Mouse (Mus musculus) liver, embryonic 11.5 days (tissue): ENCODE measurements around the gene Trim65. TPM values are rescaled to one million over a fixed set of nuclear protein-coding genes. Genes with fewer than 3 reads are reported as not detected.
"Not testable (repeated sequence)": the region's sequence is repeated elsewhere in the genome, so short reads cannot be mapped to it uniquely, and the experiment has no call there.

Source experiments
- ATAC-seq: fragments of 200-750 bp; cut with Nextera tagmentation; replicated peaks from 2 replicates; pipeline ENCODE4 v1.8.0; 2017; ENCODE audit warnings: moderate number of reproducible peaks, mild to moderate bottlenecking, moderate TSS enrichment, moderate library complexity; ENCODE audit not compliant: low FRiP score
- DNase-seq: peaks from one replicate; pipeline ENCODE4 v3.0.0-alpha.2; 2017; ENCODE audit warnings: low spot score
- H3K27ac ChIP-seq: fragments of 300-500 bp; sonication (generic); 2 replicates; pipeline ENCODE4 v1.5.1; 2014; ENCODE audit warnings: mild to moderate bottlenecking, low read depth, low read length, control low read depth
- H3K27me3 ChIP-seq: fragments of 300-500 bp; sonication (generic); replicated peaks from 2 replicates; pipeline ENCODE4 v1.6.1; 2014; ENCODE audit warnings: low read length, mixed read lengths; ENCODE audit not compliant: control insufficient read depth, insufficient read depth
- H3K36me3 ChIP-seq: fragments of 300-500 bp; sonication (generic); 2 replicates; pipeline ENCODE4 v1.6.1; 2014; ENCODE audit warnings: mild to moderate bottlenecking, low read length, moderate library complexity, mixed read lengths; ENCODE audit not compliant: control insufficient read depth, insufficient read depth
- H3K4me1 ChIP-seq: fragments of 300-500 bp; sonication (generic); replicated peaks from 2 replicates; pipeline ENCODE4 v1.6.1; 2014; ENCODE audit warnings: low read length, mixed read lengths; ENCODE audit not compliant: control insufficient read depth, insufficient read depth
- H3K4me2 ChIP-seq: fragments of 300-500 bp; sonication (generic); 2 replicates; pipeline ENCODE4 v1.6.1; 2014; ENCODE audit warnings: mild to moderate bottlenecking, control low read depth, moderate library complexity
- H3K4me3 ChIP-seq: fragments of 300-500 bp; sonication (generic); 2 replicates; pipeline ENCODE4 v1.5.1; 2014; ENCODE audit warnings: low read depth, low read length, control low read depth
- H3K9ac ChIP-seq: fragments of 300-500 bp; sonication (generic); 2 replicates; pipeline ENCODE4 v1.6.1; 2014; ENCODE audit warnings: low read depth, low read length, control low read depth
- H3K9me3 ChIP-seq: fragments of 300-500 bp; sonication (generic); 2 replicates; pipeline ENCODE4 v1.6.1; 2016; ENCODE audit warnings: low read length, inconsistent platforms, mixed read lengths; ENCODE audit not compliant: control insufficient read depth
- WGBS: fragments of 180-500 bp; shearing (Covaris S2); extraction: QIAGEN DNeasy Blood & Tissue Kit; methylation state at CpG from one replicate; pipeline ENCODE4 v1.1.7; 2014; 5-methylcytosine and 5-hydroxymethylcytosine counted together
- polyA plus RNA-seq: library from polyadenylated mRNA; unstranded; fragments of >200 nt; fragmentation: Nextera tagmentation; extraction: Ambion mirVana; gene quantifications from 2 replicates; pipeline ENCODE4 v1.2.1, GENCODE M21; 2014

The Trim65 gene
- polyA plus RNA-seq, 1 experiment from 2014 or later = 3.5 TPM

DNA sequence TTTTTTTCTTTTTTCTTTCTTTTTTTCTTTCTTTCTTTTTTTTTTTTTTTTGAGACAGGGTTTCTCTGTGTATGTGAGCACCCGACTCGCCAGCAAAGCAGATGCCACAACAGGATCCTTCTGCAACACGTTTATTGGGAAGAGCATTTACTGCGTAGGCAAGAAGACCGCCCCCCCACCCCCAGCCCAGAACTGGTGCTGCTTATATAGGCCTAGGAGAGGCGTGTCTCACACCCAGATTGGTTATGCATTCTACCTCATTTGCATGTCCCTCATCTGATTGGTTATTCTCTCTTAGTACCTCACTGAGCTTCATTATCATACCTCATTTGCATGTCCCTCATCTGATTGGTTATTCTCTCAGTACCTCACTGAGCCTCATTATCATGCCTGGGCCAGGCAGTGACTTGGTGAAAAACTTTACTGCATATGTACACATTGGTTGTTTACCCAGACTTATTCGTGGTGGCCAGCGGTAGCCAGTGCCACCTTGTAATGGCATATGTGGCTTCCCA is 9.1 kb downstream of the Trim65 start:
- 88% methylated on average over 8 of the region's 8 CpGs for WGBS

DNA sequence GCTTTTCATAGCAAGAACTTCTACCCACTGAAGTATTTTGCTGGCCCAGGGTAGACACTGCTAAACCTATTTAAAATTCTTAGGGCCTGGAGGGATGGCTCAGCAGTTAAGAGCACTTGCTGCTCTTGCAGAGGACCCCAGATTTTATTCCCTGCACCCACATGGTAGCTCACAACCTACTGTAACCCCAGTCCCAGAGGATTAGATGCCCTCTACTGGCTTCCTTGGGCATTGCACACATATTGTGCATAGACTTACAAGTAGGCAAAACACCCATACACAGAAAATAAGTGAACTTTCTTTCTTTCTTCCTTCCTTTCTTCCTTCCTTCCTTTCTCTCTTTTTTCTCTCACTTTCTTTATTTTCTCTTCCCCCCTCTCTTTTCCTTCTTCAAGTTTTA is 13.1 kb downstream of the Trim65 start:
- H3K4me3 ChIP-seq = no peak overlapping the region
- no peak overlapping the region for H3K4me2 ChIP-seq
- peaks cover 5% of the 10 kb centered on the region; the same call in 1 of the 2 replicates for H3K36me3 ChIP-seq
- H3K4me1 ChIP-seq = no peaks in the 10 kb centered on the region
- H3K27me3 ChIP-seq = no peaks in the 10 kb centered on the region
- no peaks in the 10 kb centered on the region for H3K9me3 ChIP-seq
- no peak overlapping the region for H3K9ac ChIP-seq
- ATAC-seq (no peak), DNase-seq (no peak)
- no peak overlapping the region for H3K27ac ChIP-seq

More for the DNA sequence above, 9.1 kb downstream of the Trim65 start:
- H3K4me1 ChIP-seq, ATAC-seq, H3K9me3 ChIP-seq, H3K4me3 ChIP-seq, H3K9ac ChIP-seq, DNase-seq, H3K27ac ChIP-seq, H3K4me2 ChIP-seq, H3K27me3 ChIP-seq: not testable (repeated sequence)
- H3K36me3 ChIP-seq = peaks cover 17% of the 10 kb centered on the region

DNA sequence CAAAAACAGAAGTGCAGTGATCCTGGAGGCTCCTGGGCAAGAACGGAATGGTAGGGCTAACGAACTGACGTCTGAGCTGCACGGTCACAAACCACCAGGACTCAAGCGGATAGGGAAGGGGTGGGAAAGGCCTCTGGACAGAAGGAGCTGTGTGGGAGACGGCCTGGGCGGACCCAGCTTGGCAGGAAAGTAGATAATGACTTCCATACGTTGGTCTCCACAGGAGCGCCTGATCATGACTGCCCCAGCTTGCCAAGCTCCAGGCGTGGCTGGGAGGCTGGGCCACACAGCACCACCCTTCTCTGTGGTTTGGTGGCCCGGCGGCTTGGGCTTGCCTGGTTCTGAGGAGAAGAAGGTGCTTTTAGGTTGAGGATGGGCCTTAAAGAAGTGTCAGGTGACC is 13.7 kb downstream of the Trim65 start:
- H3K27ac ChIP-seq = no peak overlapping the region
- H3K9me3 ChIP-seq = no peaks in the 10 kb centered on the region
- DNase-seq (no peak), ATAC-seq (no peak; the same call in 1 of the 2 replicates)
- H3K4me1 ChIP-seq = no peaks in the 10 kb centered on the region
- no peak overlapping the region for H3K9ac ChIP-seq
- no peaks in the 10 kb centered on the region for H3K27me3 ChIP-seq
- H3K4me3 ChIP-seq = no peak overlapping the region
- H3K4me2 ChIP-seq = no peak overlapping the region
- 50% methylated on average over 12 of the region's 12 CpGs for WGBS
- no peaks in the 10 kb centered on the region for H3K36me3 ChIP-seq

DNA sequence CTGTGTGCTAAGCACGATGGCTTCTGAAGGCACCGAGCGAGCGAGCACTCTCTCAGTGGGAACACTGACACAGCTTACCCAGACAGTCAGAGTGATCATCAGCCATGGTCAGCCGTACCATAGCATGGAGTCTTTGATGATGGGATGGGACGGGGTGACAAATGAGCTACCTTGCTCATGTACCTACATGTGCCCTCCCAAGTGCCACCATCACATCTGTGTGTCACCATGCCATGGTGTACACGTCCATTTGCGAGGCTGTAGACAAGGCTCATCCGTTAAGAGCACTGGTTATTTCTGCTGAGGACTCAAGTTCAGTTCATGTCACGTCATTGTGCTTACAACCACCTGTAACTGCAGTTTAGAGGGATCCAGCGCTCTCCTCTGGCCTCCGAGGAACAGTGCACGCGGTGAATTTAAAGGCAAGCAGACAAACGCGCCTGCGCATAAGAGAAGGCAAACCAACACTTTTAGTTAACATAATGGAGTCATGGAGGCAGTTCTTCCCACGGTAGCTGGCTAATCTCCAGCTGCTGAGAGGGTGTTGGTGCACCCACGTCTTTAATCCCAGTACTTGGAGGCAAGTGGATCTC is 19.2 kb downstream of the Trim65 start:
- Histone ChIP-seq H3K9me3 (no peaks in the 10 kb centered on the region), H3K9ac (no peak overlapping the region), H3K27me3 (peaks cover 45% of the 10 kb centered on the region), H3K36me3 (no peaks in the 10 kb centered on the region), H3K4me1 (peaks cover 21% of the 10 kb centered on the region), H3K4me2 (no peak overlapping the region), H3K27ac (no peak overlapping the region), H3K4me3 (no peak overlapping the region)
- 83% methylated on average over 19 of the region's 19 CpGs for WGBS
- ATAC-seq (no peak), DNase-seq (no peak)

DNA sequence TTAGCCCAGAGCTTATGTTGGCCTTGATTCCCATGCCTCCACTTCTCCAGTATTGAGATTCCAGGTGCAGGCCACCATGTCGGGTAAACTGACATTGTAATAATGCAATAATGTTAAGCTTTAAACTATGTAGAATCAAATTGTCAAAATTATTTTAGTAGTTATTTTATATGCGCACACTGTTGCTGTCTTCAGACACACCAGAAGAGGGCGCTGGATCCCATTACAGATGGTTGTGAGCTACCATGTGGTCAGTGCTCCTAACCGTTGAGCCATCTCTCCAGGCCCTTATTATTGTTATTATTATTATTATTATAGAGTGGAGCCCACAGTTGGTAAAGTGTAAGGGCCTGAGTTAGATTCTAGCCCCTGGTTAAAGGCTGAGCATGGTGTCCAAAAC is 19.9 kb downstream of the Trim65 start:
- peaks cover 28% of the 10 kb centered on the region for H3K4me1 ChIP-seq
- H3K27ac ChIP-seq = no peak overlapping the region
- H3K27me3 ChIP-seq = peaks cover 49% of the 10 kb centered on the region
- 76% methylated on average over 4 of the region's 4 CpGs for WGBS
- H3K9me3 ChIP-seq = no peaks in the 10 kb centered on the region
- no peaks in the 10 kb centered on the region for H3K36me3 ChIP-seq
- H3K4me3 ChIP-seq = no peak overlapping the region
- no peak overlapping the region for H3K9ac ChIP-seq
- H3K4me2 ChIP-seq = no peak overlapping the region; the same call in none of the 2 replicates
- DNase-seq (no peak), ATAC-seq (no peak)

DNA sequence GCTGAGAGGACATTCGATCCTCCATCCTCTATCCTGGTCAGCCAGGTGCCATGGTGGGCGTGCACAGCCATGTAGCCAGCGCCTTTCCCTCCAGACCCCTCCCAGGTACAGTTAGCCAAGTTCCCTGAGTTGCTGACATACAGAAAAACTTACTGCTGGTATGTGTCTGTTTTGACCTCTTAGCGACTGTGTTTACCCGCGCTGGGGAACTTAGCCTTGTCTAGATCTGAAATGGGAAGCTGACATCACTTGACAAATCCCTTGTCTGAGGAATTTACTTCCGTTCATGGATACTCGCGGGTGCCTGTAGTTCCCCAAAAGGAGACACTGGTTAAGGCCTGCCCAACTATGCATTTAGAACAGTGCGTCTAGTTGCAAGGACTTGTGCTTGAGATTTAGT is 20.4 kb downstream of the Trim65 start:
- Histone ChIP-seq H3K4me1 (peaks cover 32% of the 10 kb centered on the region), H3K27me3 (peaks cover 50% of the 10 kb centered on the region), H3K4me3 (peak overlapping the region; percentile 59), H3K36me3 (no peaks in the 10 kb centered on the region), H3K4me2 (peak overlapping the region; percentile 81), H3K27ac (peak overlapping the region; percentile 38; the same call in 1 of the 2 replicates), H3K9ac (peak overlapping the region; percentile 59), H3K9me3 (no peaks in the 10 kb centered on the region)
- no peak for ATAC-seq
- no peak for DNase-seq
- 23% methylated on average over 10 of the region's 10 CpGs for WGBS

DNA sequence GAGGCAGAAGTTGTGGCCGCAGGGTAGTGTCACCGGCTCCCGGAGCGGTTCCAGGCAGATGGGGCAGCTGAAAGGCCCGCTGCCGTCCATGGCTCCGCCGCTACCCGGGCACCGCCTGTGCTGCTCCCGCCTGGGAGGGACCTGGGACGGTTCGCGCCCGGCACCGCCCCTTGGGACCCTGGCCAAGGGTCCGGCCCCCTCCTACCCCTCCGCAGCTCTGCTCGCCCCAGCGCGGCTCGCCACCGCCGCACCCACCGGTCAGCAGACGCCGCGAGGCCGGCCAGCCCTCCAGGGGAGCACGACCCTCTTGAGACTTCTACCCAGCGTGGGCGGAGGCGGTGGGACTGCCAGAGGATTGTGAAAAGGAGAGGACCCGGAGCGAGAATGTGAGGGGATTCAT is 20.8 kb downstream of the Trim65 start:
- Histone ChIP-seq H3K4me1 (peaks cover 32% of the 10 kb centered on the region), H3K4me2 (peak overlapping the region; percentile 81), H3K27ac (peak overlapping the region; percentile 38; the same call in 1 of the 2 replicates), H3K9ac (peak overlapping the region; percentile 59), H3K27me3 (peaks cover 50% of the 10 kb centered on the region), H3K4me3 (peak overlapping the region; percentile 59), H3K9me3 (no peaks in the 10 kb centered on the region), H3K36me3 (no peaks in the 10 kb centered on the region)
- 4% methylated on average over 35 of the region's 35 CpGs for WGBS
- ATAC-seq (0 out of 2 replicates have a peak, but pooled peaks have one; percentile 15), DNase-seq (no peak)

DNA sequence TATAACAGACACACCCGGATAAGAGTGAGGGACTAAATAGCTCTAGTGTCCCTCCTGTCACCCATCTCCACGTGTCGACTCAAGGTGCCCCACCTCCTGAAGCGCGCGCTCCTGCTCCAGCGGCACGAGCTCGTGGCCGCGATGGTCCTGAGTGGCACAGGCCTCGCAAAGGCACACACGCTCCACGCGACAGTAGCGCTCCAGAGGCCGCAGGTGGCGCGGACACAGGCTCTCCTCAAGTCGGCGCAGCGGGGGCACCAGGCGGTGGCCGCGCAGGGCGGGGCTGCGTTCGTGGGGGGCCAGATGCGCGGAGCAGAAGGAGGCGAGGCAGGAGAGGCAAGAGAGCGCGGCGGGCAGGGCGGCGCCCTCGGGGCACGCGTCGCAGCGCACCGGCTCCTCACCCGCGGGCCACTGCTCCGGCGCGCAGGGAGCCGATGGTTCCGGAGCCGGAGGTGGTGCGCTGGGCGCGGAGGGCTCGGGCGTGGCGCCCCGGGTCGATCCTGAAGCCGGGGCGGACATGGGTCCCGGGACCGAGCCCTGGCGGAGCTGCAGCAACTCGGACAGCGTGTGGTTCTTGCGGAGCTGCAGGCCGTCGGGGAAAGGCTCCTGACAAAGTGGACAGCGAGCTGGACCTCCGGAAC is 21.4 kb downstream of the Trim65 start:
- WGBS = 3% methylated on average over 69 of the region's 70 CpGs
- H3K27ac ChIP-seq = no peak overlapping the region
- no peak for DNase-seq
- peaks cover 50% of the 10 kb centered on the region for H3K27me3 ChIP-seq
- H3K4me2 ChIP-seq = peak overlapping the region; percentile 81
- peak overlapping the region; percentile 59 for H3K9ac ChIP-seq
- peaks cover 33% of the 10 kb centered on the region for H3K4me1 ChIP-seq
- no peaks in the 10 kb centered on the region for H3K36me3 ChIP-seq
- peak overlapping the region; percentile 59 for H3K4me3 ChIP-seq
- ATAC-seq = peak; percentile 11; the same call in 1 of the 2 replicates
- no peaks in the 10 kb centered on the region for H3K9me3 ChIP-seq
